Mouse (Mus musculus): ENCODE measurements at regions not wholly inside any gene's neighbourhood (a gene's known extent, or its start where the extent isn't known, plus 50 kb on each side); places are given as distances from the start of the nearest gene placed in this dataset.

GRCm38 (mm10) chr5:74830646-74831045, 127.9 kb upstream of the Lnx1 start:
- in situ Hi-C loops (cut with MboI, MseI), result no loop called here

- in situ Hi-C loops (cut with MboI, MseI), result no loop called here
Observed at GRCm38 (mm10) chr5:74829003-74829402, 126.3 kb upstream of the Lnx1 start.

GRCm38 (mm10) chr5:74827944-74828343, 125.2 kb upstream of the Lnx1 start:
- in situ Hi-C loops (cut with MboI, MseI), result no loop called here

- in situ Hi-C loops (cut with MboI, MseI), result no loop called here
Observed at GRCm38 (mm10) chr5:74825517-74826254, 123.0 kb upstream of the Lnx1 start.

GRCm38 (mm10) chr5:74823719-74824118, 121.0 kb upstream of the Lnx1 start:
- in situ Hi-C loops (cut with MboI, MseI), result no loop called here

- in situ Hi-C loops (cut with MboI, MseI), result no loop called here
Observed at GRCm38 (mm10) chr5:74821969-74822368, 119.3 kb upstream of the Lnx1 start.

- in situ Hi-C loops (cut with MboI, MseI), result no loop called here
Observed at GRCm38 (mm10) chr5:74816523-74816922, 113.8 kb upstream of the Lnx1 start.

GRCm38 (mm10) chr5:74813396-74813795, 110.7 kb upstream of the Lnx1 start:
- in situ Hi-C loops (cut with MboI, MseI), result no loop called here

GRCm38 (mm10) chr5:74811046-74811445, 108.3 kb upstream of the Lnx1 start:
- in situ Hi-C loops (cut with MboI, MseI), result no loop called here

GRCm38 (mm10) chr5:74807581-74808221, 105.0 kb upstream of the Lnx1 start:
- in situ Hi-C loops (cut with MboI, MseI), result no loop called here

GRCm38 (mm10) chr5:74801946-74802345, 99.2 kb upstream of the Lnx1 start:
- in situ Hi-C loops (cut with MboI, MseI), result no loop called here

GRCm38 (mm10) chr5:74800351-74800750, 97.6 kb upstream of the Lnx1 start:
- in situ Hi-C loops (cut with MboI, MseI), result no loop called here

GRCm38 (mm10) chr5:74796421-74797067, 93.8 kb upstream of the Lnx1 start:
- in situ Hi-C loops (cut with MboI, MseI), result no loop called here

- in situ Hi-C loops (cut with MboI, MseI), result loop anchor here (5.0 kb wide), 1 partner anchor 368 kb away; no protein-coding TSS in a partner anchor
Observed at GRCm38 (mm10) chr5:74794726-74795125, 92.0 kb upstream of the Lnx1 start.

- in situ Hi-C loops (cut with MboI, MseI), result loop anchor here (5.0 kb wide), 1 partner anchor 369 kb away; no protein-coding TSS in a partner anchor
Observed at GRCm38 (mm10) chr5:74793431-74793830, 90.7 kb upstream of the Lnx1 start.

GRCm38 (mm10) chr5:74792936-74793335, 90.2 kb upstream of the Lnx1 start:
- in situ Hi-C loops (cut with MboI, MseI), result loop anchor here (5.0 kb wide), 1 partner anchor 369 kb away; no protein-coding TSS in a partner anchor

GRCm38 (mm10) chr5:74792301-74792700, 89.6 kb upstream of the Lnx1 start:
- in situ Hi-C loops (cut with MboI, MseI), result loop anchor here (5.0 kb wide), 1 partner anchor 370 kb away; no protein-coding TSS in a partner anchor

GRCm38 (mm10) chr5:74790501-74790900, 87.8 kb upstream of the Lnx1 start:
- in situ Hi-C loops (cut with MboI, MseI), result loop anchor here (5.0 kb wide), 1 partner anchor 372 kb away; no protein-coding TSS in a partner anchor

GRCm38 (mm10) chr5:74783906-74784305, 81.2 kb upstream of the Lnx1 start:
- in situ Hi-C loops (cut with MboI, MseI), result no loop called here

- in situ Hi-C loops (cut with MboI, MseI), result no loop called here
Observed at GRCm38 (mm10) chr5:74778076-74778465, 75.4 kb upstream of the Lnx1 start.

GRCm38 (mm10) chr5:74777381-74778075, 74.8 kb upstream of the Lnx1 start:
- in situ Hi-C loops (cut with MboI, MseI), result no loop called here

- in situ Hi-C loops (cut with MboI, MseI), result no loop called here
Observed at GRCm38 (mm10) chr5:74776081-74776480, 73.4 kb upstream of the Lnx1 start.

Measured in T-helper 1 cell (primary cell).